Mouse (Mus musculus) urinary bladder, postnatal 25 days (tissue): ENCODE measurements at regions not wholly inside any gene's neighbourhood (a gene's known extent, or its start where the extent isn't known, plus 50 kb on each side); places are given as distances from the start of the nearest gene placed in this dataset.

Experiments
- DNase-seq: peaks from one replicate; pipeline ENCODE4 v3.0.0; 2022; ENCODE audit warnings: low spot score

DNA sequence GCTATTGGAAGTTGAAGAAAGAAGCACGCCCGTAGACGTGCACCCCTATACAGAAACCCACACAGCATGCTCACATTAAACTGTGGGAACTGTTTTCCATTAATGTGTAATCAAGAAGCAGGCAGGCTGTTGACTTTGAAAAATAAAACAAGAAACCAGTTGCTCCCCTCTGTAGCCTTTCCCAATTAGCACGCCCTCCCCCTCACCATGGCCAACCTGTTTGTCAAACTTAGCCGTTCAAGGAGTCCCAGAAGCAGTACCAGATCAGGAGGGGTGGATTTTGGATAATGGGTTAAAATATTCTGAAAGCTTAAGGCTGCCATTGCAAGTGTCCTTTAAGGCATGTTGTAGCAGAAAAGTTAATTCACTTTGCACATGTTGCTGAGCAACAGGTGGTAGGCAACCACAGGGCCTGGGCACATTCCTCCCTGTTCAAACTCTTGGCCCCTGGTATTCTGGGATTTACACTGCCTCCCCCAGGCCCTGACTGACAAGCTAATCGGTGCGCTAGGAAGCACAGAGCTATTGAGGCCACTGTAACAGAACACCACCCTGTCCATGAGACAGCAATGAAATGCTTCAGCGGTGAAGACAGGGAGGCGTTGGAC is 277.3 kb upstream of the Nr2f2 start:
- DNase-seq = peak; percentile 13

DNA sequence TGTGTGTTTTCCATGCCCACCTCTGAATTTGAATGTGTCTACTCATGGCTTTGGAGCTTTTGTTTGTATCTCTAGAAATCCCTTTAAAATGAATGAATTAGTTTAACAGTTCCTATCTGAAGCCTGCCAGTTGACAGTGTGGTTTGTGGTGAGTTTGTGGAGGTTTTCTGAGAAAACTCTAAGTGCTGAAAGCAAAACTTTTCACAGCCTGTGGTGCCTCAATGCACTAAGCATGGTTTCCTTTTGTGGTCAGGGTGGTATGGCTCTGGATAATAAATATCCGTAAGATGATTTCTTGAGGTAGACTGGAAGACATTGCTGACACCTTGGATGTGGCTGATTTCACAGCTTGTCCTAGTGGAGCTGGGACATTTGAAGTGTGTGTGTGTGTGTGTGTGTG is 276.5 kb upstream of the Nr2f2 start:
- DNase-seq = no peak

DNA sequence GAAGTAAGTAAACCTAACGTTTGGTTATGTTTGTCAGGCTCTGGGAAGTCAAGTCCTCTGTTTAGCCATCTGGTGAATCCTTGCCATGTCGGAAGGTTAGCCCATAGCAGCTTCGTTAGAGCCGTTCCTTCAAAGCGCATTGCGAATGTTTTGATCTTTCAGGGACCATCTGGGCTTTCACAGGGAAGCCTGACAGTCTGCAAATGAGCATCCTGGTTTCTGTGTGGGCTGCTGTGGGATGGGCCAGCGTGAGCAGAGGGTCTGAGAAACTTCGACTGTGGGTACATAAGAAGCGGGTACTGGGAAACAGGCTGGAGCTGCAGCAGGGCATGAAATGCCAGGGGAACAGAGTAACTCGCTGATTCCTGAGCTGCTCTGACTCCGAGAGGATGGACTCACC is 274.7 kb upstream of the Nr2f2 start:
- DNase-seq = no peak

DNA sequence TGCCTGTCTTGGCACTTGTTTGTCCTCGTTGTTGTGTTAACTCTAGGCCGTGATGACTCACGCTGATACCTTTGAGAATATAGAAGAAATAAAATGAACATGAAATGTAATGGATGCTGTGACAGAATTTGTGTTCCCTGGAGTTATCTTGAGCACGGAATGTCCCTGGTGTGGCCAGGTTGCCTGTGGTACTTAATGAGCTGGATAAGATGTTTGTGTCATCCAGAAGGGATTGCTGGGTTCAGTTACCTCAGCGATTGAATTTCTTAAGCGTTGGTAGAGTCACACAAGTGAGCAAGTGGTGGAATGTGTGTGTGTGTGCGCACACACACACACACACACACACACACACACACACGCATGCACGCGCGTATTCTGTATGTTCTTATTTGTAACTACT is 274.0 kb upstream of the Nr2f2 start:
- DNase-seq = no peak

DNA sequence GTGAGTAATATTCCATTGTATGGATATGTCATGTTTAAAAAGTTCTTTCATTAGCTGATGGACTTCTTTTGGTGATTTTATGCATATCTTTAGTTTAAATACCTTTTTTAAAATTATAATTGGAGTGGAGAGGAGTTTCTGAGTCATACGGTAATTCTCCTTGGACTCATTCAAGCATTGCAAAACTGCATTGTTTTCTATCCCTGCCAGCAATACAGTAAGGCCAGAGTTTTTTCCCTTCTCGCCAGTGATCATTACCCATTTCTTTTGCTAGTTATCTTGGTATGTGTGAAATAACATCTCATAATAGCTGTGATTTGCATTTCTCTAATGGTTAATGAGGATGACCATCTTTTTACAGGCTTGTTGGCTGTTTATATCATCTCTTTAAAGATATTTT is 271.6 kb upstream of the Nr2f2 start:
- DNase-seq = no peak

DNA sequence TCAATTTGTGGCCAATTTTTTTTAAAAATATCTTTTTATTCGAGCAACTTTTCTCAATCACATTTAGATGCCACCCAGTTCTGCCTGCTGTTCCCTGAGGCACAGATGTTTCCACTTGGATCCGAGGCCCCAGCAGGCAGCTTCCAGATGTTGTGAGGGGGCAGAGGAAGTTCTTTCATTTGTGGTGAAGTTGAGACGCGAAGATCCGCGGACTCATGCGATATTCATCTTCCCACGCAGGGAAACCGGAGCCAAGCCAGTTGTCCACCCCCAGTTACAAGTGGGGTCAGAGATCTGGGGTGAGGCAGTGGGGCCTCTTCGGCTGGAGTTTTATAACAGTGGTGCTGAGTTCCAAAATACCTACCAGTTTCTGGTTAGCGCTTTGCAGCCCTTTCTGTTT is 267.5 kb upstream of the Nr2f2 start:
- no peak for DNase-seq

DNA sequence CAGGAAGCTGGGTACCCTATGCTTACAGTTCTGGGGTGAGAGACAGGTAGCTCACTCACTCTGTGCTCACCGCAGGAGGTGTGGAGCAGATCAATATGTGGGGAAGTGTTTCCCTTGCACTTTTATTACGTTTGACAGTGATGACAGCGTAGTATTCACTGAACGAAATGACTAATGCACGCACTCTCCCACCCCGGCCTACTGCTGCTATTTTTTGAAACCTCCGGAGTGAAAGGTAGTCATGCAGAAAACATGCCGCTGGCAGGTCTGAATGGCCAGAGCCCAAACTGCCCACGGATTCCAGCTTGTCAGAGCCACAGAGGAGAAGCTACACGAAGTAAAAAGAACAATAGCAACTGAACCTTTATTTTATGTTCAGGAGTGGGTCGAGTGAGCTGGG is 267.0 kb upstream of the Nr2f2 start:
- no peak for DNase-seq

DNA sequence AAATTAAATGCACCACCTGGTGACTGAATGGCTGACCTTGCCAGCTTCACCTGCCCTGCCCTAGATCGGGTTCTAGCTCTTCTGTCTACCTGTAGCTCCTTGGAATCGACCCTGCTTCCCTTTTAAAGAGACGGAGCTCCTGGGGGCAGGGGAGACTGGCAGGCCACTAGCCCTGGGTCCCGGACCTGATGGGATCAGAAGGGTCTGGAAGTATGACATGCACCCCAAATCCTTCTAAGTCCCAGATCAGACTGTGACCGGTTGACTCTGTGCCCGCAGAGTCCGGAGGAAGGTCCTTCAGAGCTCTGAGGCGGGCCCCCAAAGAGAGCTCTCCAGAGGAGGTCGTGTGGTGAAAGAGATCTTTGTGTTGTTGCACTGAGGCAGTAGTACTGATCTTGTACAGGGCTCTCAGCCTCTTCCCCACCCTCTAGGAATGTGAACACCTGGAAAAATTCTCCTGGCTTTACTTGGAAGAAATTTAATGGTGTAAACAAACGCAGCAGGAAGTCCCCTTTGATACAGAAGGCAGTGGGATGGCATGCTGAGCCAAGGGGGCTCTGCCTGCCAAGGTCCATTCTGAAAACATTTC is 259.2 kb upstream of the Nr2f2 start:
- no peak for DNase-seq

DNA sequence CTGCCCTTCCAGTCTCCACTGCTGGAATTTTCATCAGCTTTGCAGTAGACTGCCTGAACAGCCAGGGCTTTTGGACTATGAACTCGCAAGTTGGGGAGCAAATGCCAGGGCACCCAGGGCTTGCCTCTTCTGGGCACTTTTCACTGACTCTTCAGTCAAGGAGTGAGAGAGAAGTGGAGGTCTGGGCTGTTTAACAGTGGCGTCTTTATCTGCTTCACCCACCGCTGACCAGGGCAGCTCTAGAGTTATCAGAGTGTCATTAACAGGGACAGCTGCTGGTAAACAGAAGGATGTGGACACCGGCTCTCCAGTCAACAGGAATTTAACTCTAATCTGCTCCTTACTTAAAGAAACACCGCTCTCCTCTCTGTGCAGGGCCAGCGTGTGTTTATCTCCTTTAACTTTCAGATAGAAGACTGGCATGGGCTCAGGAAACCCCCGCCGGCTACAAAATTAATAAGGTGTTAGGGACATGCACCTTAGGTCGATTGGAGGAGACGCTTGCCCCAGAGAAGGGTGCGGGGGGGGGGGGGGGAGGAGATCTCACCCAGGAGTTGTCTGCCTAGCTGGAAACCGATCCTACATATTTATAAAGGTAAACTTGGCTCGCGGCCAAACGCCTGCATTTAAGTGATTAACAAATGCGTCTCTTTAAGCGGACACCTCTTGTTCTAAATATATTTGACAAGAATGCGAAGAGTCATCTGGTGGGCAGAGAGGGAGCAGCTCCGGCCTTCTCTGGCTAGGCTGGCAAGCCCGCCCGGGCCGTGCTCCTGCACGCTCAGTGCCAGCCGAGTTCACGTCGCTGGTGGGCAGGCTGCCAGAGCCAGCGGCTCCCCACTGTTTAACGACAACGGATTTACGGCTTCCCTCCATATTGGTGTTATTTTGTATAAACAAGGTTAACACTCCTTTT is 258.4 kb upstream of the Nr2f2 start:
- peak; percentile 57 for DNase-seq

DNA sequence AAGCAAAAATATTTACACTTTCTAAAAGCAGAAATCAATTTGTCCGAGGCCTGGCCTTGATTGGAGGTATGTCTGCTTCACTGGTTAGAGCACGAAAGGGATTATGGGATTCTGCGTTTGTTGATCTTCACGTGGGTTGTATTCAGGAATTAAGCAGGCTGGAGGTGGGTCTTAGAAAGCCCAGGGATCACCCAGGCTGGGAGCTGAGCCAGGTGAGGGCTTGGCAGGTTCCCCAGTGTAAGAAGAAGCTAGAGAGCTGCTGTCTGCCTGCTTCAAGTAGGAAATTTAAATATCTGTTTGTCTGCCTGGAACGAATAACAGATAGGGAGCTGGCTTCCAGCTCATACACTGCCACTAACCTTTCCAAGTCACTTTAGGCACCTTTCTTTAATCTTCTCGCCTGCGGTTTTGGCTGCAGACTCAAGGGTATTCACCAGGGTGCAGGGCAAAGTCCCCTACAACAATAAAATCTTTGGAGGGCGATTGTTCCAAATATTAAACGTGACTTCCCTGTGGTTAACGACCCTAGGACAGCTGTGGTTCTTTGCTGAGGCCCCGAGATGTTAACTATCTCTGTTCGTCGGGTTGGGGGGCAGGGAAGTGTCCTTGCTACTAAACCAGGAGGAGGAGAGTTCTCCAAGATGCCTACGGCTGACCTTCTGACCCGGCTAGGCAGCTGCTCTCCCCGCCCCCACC is 257.6 kb upstream of the Nr2f2 start:
- no peak for DNase-seq

DNA sequence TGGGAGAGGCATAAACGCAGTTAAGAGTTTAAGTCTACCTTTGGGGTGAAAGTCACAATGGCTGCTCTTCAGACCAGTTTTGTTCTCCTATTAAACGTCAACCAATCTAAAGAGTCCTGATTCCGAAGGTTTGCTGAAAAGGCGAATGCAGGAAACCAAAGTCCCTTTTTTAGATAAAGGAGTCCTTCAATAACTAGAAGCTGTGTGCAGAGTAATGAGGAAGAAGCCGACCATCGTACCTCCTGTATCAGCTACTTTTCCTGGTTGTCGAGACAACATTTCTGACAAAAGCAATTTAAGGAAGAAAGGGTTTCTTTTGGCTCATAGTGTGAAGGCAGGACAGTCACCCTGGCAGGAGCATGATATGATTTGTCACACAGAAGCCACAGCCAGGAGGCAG is 252.9 kb upstream of the Nr2f2 start:
- no peak for DNase-seq

DNA sequence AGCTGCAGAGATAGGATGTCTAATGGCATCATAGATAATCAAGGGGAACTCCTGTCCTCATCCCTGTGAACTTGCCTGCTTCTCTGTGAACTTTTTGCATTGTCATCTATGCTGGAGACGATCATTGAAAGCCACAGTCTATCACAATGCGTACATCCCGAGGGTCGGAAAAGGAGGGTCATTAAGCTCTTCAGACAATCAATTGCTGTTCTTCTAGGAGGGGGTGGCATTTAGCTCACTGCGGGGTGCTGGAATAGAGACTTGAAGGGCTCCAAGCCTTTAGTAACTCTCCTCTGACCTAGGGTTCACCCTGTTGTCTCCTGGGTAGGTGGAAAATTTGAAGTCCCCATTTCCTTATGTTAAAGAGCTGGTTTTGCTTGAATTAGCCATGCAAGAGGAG is 251.7 kb upstream of the Nr2f2 start:
- DNase-seq = no peak

DNA sequence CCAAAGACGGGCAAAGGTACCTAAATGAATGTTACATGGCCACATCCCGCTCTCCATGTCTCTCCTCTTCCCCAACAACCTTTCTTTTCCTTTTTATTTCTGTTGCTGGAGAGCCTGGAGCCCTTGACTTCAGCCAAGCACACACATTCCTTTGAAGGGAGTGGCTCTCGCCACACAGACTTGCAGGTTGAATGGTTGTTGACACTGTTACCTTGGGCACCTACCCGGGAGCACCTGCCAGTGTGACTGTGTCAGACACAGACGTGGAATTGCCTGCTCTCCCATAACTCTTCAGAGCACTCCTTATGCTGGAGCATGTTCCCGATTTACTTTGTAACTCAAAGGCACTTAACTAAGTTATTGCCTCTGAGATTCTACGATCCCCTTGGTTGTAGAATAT is 240.0 kb upstream of the Nr2f2 start:
- no peak for DNase-seq

DNA sequence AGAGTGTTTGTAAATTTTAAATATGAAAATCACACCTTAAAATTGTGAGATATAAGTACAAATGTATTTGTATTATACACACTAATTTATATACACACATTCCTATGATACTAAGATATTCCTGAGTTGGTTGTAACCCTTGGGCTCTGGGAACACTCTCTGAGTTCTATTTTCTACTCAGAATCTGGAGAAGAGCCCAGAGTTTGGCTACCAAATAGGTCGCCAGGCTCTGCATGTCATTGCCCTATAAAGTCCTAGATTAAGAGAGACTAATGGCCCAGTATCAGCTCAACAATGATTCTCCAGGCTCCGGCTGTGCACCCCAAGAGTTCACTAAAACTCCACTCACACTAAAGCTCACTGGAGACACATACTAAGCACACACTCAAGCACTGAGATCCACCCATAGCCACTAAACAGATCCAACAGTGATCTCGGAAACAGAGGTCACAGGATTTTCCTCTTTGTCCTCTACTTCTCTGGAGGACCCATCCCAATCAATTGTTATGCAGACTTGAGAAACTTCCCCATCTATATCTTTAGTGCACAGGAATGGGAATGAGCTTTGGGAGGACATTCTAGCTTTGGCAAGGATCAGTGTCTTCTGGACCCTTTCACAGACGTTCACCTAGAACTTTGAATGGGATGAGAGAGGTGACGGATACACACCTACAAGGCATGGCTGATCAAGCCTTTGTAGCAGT is 238.1 kb upstream of the Nr2f2 start:
- no peak for DNase-seq

DNA sequence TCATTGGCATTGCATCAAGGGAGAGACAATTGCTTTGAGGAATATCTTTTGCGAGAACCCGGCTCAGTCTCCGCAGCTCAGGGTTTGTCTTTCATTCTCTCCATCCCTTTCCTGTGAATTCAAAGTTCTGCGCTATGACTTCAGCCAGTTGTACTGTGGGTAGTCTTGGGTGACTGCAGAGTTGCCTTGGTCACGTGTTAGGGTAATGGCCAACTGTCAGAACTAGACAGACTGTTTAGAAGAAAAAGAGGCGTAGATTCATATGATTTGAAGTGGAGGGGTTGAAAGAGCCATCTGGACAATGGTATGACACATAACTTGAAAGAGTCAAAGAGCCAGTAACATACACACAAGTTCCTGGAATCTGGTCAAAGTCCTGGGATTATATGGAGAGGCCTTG is 226.5 kb upstream of the Nr2f2 start:
- no peak for DNase-seq

DNA sequence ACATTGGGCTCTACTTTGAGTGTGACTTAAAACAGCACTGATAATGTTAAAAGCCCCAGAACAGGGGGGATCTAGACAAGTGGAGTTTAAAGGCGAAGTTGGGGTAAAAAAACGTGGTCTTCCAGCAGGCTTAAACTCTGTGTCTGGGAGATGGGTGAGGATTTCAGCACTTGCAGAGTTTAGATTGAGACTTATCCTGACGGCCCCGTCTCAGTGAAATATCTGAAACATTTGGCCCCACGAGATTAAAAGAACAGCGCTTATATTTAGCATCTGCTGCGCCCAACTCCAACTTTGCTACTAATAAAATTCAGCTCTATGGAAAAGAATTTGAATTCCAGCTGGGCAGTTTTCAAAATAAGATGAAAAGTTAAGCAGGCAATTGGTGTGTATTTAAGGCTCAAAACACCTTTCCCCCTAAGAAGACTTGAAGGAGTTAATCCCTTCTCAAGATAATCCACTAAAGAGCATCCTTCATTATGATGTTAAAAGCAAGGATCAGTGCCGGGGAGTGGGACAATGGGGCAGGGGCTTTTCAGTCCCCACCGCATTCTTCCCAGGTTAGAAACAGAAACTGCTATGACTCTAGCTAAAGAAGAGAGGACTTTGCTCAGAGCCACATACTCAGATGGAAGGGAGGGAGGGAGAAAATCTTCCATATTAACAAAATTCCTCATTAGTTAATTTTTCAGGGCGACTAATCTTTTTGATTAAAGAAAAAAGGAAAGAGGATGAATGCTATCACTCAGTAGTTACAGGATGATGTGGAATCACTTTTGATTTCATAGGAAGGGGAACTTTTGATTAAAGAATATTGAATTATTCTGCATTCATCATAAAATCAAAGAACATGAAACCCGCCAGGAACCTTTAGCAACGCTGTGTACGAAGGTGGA is 225.1 kb upstream of the Nr2f2 start:
- DNase-seq = no peak

DNA sequence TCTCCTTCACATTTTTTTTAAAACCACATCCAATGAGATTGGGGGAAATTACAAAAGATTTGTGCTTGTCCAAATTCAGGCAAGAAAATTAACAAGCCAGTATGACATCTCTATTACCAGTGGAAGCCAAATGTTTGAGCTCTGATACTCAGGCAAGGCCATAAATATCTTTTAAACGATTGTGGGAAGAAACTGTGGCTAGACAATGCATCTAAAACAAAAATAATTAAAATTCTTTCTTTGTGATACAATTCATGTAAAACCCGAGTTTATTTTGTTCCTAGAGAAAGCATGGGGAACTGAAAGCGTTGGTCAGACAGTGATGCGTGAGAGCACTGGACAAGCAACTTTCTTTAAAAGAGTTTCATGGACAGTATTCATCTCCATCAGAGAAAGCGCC is 223.2 kb upstream of the Nr2f2 start:
- DNase-seq = no peak

DNA sequence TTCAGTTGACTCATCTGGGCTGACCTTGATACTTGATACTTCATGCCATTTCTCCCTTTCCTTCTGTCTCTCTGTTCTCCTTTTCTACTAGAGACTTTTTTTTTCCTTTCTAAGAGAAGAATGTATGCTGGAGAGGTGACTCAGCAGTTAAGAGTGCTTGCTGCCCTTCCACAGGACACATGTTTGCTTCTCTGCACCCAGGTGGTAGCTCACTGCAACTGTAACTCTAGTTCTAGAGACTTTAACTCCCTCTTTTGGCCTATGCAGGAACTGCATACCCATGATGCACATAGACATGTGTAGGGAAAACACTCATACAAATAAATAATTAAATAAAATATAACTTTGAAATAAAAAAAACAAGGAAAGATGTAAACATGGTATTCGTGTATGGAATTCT is 221.5 kb upstream of the Nr2f2 start:
- no peak for DNase-seq

DNA sequence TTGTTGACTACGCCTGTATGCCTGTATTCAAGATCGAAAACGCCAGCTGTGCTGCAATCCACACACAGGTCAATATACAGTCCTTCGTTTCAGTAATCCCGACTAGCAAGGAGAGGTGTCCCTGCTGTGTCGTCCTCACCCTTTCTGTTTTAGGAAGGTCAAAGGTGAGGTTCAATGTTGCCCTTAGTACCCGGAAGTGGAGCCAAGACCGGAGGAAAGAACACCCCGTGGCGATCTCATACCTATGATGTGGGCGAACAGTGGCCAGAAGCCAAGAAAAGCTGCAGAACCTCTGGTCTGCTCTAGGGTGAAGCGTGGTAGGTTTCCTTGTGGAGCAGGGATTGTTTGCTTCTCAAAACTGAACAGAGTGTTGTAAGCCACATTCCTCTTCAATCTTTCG is 217.9 kb upstream of the Nr2f2 start:
- no peak for DNase-seq

DNA sequence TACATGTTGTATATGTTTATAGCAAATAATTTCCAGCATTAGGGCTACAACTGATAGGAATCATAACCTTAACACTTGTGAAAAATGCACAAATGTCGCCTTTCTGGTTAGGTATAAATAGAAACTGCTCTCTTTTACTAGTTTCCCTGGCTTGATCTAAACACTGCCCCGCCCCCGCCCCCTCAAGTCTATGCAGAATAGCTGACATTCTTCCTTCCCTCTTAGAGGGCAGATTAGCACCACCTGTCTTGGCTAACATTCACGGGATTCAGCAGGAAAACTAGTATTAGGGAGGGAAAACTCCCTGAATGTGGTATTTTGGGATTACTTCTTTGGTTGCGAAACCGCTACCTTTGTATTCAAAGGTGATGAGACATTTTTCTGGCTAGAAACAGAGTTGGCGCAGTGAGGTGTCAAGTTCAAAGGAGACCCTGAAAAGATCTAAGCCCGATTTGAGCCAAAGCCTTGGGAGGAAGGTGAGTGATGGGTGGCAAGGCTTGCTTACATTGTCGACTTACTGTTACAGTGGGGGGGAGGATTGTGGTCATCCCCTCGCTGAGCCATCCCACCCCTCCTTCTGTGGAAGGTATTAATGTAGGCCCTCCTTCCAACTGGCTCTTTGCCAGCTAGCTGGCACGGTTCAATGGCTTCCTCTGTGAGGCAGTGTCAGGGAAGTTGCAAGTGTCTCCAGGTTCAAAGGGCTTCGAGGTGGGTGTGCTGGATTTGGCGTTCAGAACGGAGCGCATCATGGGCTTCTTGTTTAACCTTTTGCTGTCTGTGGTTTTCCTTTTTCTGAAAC is 209.8 kb upstream of the Nr2f2 start:
- DNase-seq = no peak
